Mouse (Mus musculus) intestine, embryonic 16.5 days (tissue): Measurements from ENCODE around the gene Gm9803. TPM values are rescaled to one million over a fixed set of nuclear protein-coding genes. Genes with fewer than 3 reads are reported as not detected.
A peak's percentile ranks its signal among the peaks of the same experiment; 100 is the strongest.

Experiments used
- ATAC-seq: fragments of 200-750 bp; cut with Nextera tagmentation; 2 replicates; pipeline ENCODE4 v1.8.0; 2017; ENCODE audit warnings: moderate TSS enrichment, moderate library complexity
- H3K27ac ChIP-seq: fragments of 300-500 bp; sonication (generic); 2 replicates; pipeline ENCODE4 v1.5.1; 2014; ENCODE audit warnings: mild to moderate bottlenecking, low read length
- H3K27me3 ChIP-seq: fragments of 300-500 bp; sonication (generic); replicated peaks from 2 replicates; pipeline ENCODE4 v1.6.1; 2014; ENCODE audit warnings: low read length, control low read depth, mixed read lengths; ENCODE audit not compliant: control insufficient read depth, insufficient read depth
- H3K36me3 ChIP-seq: fragments of 300-500 bp; sonication (generic); 2 replicates; pipeline ENCODE4 v1.6.1; 2014; ENCODE audit warnings: low read length, control low read depth; ENCODE audit not compliant: control insufficient read depth, insufficient read depth
- H3K4me1 ChIP-seq: fragments of 300-500 bp; sonication (generic); 2 replicates; pipeline ENCODE4 v1.6.1; 2014; ENCODE audit warnings: low read length, control low read depth, mixed read lengths; ENCODE audit not compliant: control insufficient read depth, insufficient read depth
- H3K4me2 ChIP-seq: fragments of 300-500 bp; sonication (generic); 2 replicates; pipeline ENCODE4 v1.6.1; 2014; ENCODE audit warnings: low read depth, low read length, control low read depth
- H3K4me3 ChIP-seq: fragments of 300-500 bp; sonication (generic); 2 replicates; pipeline ENCODE4 v1.5.1; 2014; ENCODE audit warnings: mild to moderate bottlenecking, low read length
- H3K9ac ChIP-seq: fragments of 300-500 bp; sonication (generic); 2 replicates; pipeline ENCODE4 v1.6.1; 2014; ENCODE audit warnings: low read depth, low read length
- H3K9me3 ChIP-seq: fragments of 300-500 bp; sonication (generic); 2 replicates; pipeline ENCODE4 v1.6.1; 2016; ENCODE audit warnings: low read length, control low read depth; ENCODE audit not compliant: control insufficient read depth
- WGBS: fragments of 180-500 bp; shearing (Covaris S2); extraction: QIAGEN DNeasy Blood & Tissue Kit; methylation state at CpG from one replicate; pipeline ENCODE4 v1.1.7; 2014; 5-methylcytosine and 5-hydroxymethylcytosine counted together
- polyA plus RNA-seq: library from polyadenylated mRNA; unstranded; fragments of >200 nt; fragmentation: Nextera tagmentation; extraction: Ambion mirVana; gene quantifications from 2 replicates; pipeline ENCODE4 v1.2.1, GENCODE M21; 2015

The Gm9803 gene
- polyA plus RNA-seq, 1 experiment from 2014 or later, result 12.6 TPM

GRCm38 (mm10) chr10:43527283-43528269 lies 3.7 kb downstream of the Gm9803 start:
- peaks cover 17% of the 10 kb centered on the region; the same call in 1 of the 2 replicates for H3K36me3 ChIP-seq
- H3K9me3 ChIP-seq, result no peaks in the 10 kb centered on the region
- ATAC-seq, result peak; percentile 71
- WGBS, result 44% methylated on average over 15 of the region's 15 CpGs
- H3K4me2 ChIP-seq, result no peak overlapping the region
- H3K4me3 ChIP-seq, result no peak overlapping the region
- no peaks in the 10 kb centered on the region for H3K27me3 ChIP-seq
- H3K27ac ChIP-seq, result peak overlapping the region; percentile 33
- H3K4me1 ChIP-seq, result peaks cover 10% of the 10 kb centered on the region; the same call in 1 of the 2 replicates
- no peak overlapping the region for H3K9ac ChIP-seq

GRCm38 (mm10) chr10:43534382-43534781 lies 10.5 kb downstream of the Gm9803 start:
- Histone ChIP-seq H3K4me3 (no peak overlapping the region), H3K27me3 (no peaks in the 10 kb centered on the region), H3K27ac (no peak overlapping the region), H3K36me3 (peaks cover 11% of the 10 kb centered on the region; the same call in 1 of the 2 replicates), H3K9me3 (no peaks in the 10 kb centered on the region), H3K4me1 (peaks cover 8% of the 10 kb centered on the region; the same call in 1 of the 2 replicates), H3K4me2 (no peak overlapping the region), H3K9ac (no peak overlapping the region)
- ATAC-seq, result no peak
- WGBS, result 59% methylated on average over 1 of the region's 1 CpGs

GRCm38 (mm10) chr10:43537652-43538051 lies 13.8 kb downstream of the Gm9803 start:
- Histone ChIP-seq H3K9me3 (no peaks in the 10 kb centered on the region), H3K4me3 (no peak overlapping the region), H3K36me3 (0 out of 2 replicates have a peak, but pooled peaks cover 3% of the 10 kb centered on the region), H3K9ac (no peak overlapping the region), H3K4me2 (no peak overlapping the region), H3K27ac (peak overlapping the region; percentile 3; the same call in 1 of the 2 replicates), H3K4me1 (peaks cover 15% of the 10 kb centered on the region), H3K27me3 (no peaks in the 10 kb centered on the region)
- WGBS, result 88% methylated on average over 7 of the region's 7 CpGs
- ATAC-seq, result no peak

GRCm38 (mm10) chr10:43538831-43539230 lies 14.9 kb downstream of the Gm9803 start:
- Histone ChIP-seq H3K27ac (no peak overlapping the region), H3K9ac (no peak overlapping the region), H3K4me3 (no peak overlapping the region), H3K36me3 (0 out of 2 replicates have a peak, but pooled peaks cover 3% of the 10 kb centered on the region), H3K9me3 (no peaks in the 10 kb centered on the region), H3K4me2 (no peak overlapping the region), H3K4me1 (peaks cover 15% of the 10 kb centered on the region), H3K27me3 (no peaks in the 10 kb centered on the region)
- ATAC-seq, result no peak
- WGBS, result 80% methylated on average over 5 of the region's 5 CpGs

- peak overlapping the region; percentile 82 for H3K27ac ChIP-seq
- H3K36me3 ChIP-seq, result 0 out of 2 replicates have a peak, but pooled peaks cover 3% of the 10 kb centered on the region
- H3K9me3 ChIP-seq, result no peaks in the 10 kb centered on the region
- H3K4me1 ChIP-seq, result peaks cover 15% of the 10 kb centered on the region
- 14% methylated on average over 12 of the region's 12 CpGs for WGBS
- no peaks in the 10 kb centered on the region for H3K27me3 ChIP-seq
- no peak for ATAC-seq
- H3K4me3 ChIP-seq, result peak overlapping the region; percentile 86
- peak overlapping the region; percentile 73 for H3K4me2 ChIP-seq
- H3K9ac ChIP-seq, result peak overlapping the region; percentile 96
Observed at GRCm38 (mm10) chr10:43539746-43540310, 15.9 kb downstream of the Gm9803 start.

GRCm38 (mm10) chr10:43540442-43541152 lies 16.7 kb downstream of the Gm9803 start, which contains the start of gene 1700021F05Rik:
Gene 1700021F05Rik, minus strand, starts transcription at chr10:43540994.
- H3K27me3 ChIP-seq, result no peaks in the 10 kb centered on the region

GRCm38 (mm10) chr10:43541153-43541544 lies 17.3 kb downstream of the Gm9803 start:
- H3K27me3 ChIP-seq, result no peaks in the 10 kb centered on the region
- no peaks in the 10 kb centered on the region for H3K9me3 ChIP-seq
- whole genome bisulfite sequencing, result 41% methylated on average over 8 of the region's 8 CpGs
- ATAC-seq, result peak; percentile 14
- peak overlapping the region; percentile 86 for H3K4me3 ChIP-seq
- H3K9ac ChIP-seq, result no peak overlapping the region; the same call in 1 of the 2 replicates
- H3K27ac ChIP-seq, result no peak overlapping the region
- H3K4me1 ChIP-seq, result peaks cover 15% of the 10 kb centered on the region
- no peaks in the 10 kb centered on the region for H3K36me3 ChIP-seq
- H3K4me2 ChIP-seq, result peak overlapping the region; percentile 73

More at GRCm38 (mm10) chr10:43540442-43541152, 16.7 kb downstream of the Gm9803 start, which contains the start of gene 1700021F05Rik:
- Histone ChIP-seq H3K4me2 (peak within 1 kb of the TSS; percentile 73), H3K9me3 (no peaks in the 10 kb centered on the region), H3K9ac (peak within 1 kb of the TSS; percentile 96), H3K27ac (peak within 1 kb of the TSS; percentile 82), H3K36me3 (no peaks in the 10 kb centered on the region), H3K4me3 (peak within 1 kb of the TSS; percentile 86), H3K4me1 (peaks cover 15% of the 10 kb centered on the region)
- WGBS, result 0% methylated on average over 52 of the region's 56 CpGs
- ATAC-seq, result peak; percentile 99

- WGBS, result 57% methylated on average over 5 of the region's 5 CpGs
- no peak overlapping the region for H3K27ac ChIP-seq
- H3K9ac ChIP-seq, result no peak overlapping the region
- no peak overlapping the region for H3K4me2 ChIP-seq
- no peak for ATAC-seq
- H3K4me3 ChIP-seq, result no peak overlapping the region
- H3K4me1 ChIP-seq, result no peaks in the 10 kb centered on the region
- no peaks in the 10 kb centered on the region for H3K9me3 ChIP-seq
- H3K27me3 ChIP-seq, result no peaks in the 10 kb centered on the region
- H3K36me3 ChIP-seq, result no peaks in the 10 kb centered on the region
Observed at GRCm38 (mm10) chr10:43549411-43549810, 25.5 kb downstream of the Gm9803 start.

GRCm38 (mm10) chr10:43550923-43551322 lies 27.0 kb downstream of the Gm9803 start:
- Histone ChIP-seq H3K4me2 (no peak overlapping the region), H3K27me3 (no peaks in the 10 kb centered on the region), H3K9ac (no peak overlapping the region), H3K9me3 (no peaks in the 10 kb centered on the region), H3K4me1 (no peaks in the 10 kb centered on the region), H3K27ac (no peak overlapping the region), H3K4me3 (no peak overlapping the region), H3K36me3 (no peaks in the 10 kb centered on the region)
- ATAC-seq, result no peak
- WGBS, result 47% methylated on average over 3 of the region's 3 CpGs
